Mouse (Mus musculus): Measurements from ENCODE around the gene Prdx5. TPM values are rescaled to one million over a fixed set of nuclear protein-coding genes. Genes with fewer than 3 reads are reported as not detected.
A peak's percentile ranks its signal among the peaks of the same experiment; 100 is the strongest.

Gene Prdx5
- polyA plus RNA-seq, 1 experiment from 2014 or later: 117 TPM

GRCm38 (mm10) chr19:6892512-6892911 is 17.4 kb downstream of the Prdx5 start:
- DNase-seq (ENCODE audit: low spot score) (no peak), ATAC-seq (replicated peaks; ENCODE audit: low FRiP score) (no peak)
- Histone ChIP-seq H3K9me3 (ENCODE audit: control insufficient read depth, low read length) (no peaks in the 10 kb centered on the region), H3K27ac (ENCODE audit: low read depth, low read length) (no peak overlapping the region), H3K9ac (ENCODE audit: low read depth, low read length) (no peak overlapping the region), H3K4me3 (ENCODE audit: low read depth, low read length) (no peak overlapping the region), H3K36me3 (ENCODE audit: control insufficient read depth, insufficient read depth, low read length) (no peaks in the 10 kb centered on the region), H3K27me3 (replicated peaks; ENCODE audit: control insufficient read depth, insufficient read depth, low read length) (no peaks in the 10 kb centered on the region), H3K4me1 (replicated peaks; ENCODE audit: control insufficient read depth, insufficient read depth, low read length) (no peaks in the 10 kb centered on the region), H3K4me2 (no peak overlapping the region)
- 53% methylated on average over 4 of the region's 4 CpGs for WGBS

- 77% methylated on average over 4 of the region's 4 CpGs for WGBS
- no peaks in the 10 kb centered on the region for H3K9me3 ChIP-seq (ENCODE audit: control insufficient read depth, low read length)
- H3K4me1 ChIP-seq (replicated peaks; ENCODE audit: control insufficient read depth, insufficient read depth, low read length): no peaks in the 10 kb centered on the region
- no peak overlapping the region for H3K4me2 ChIP-seq
- no peak overlapping the region for H3K4me3 ChIP-seq (ENCODE audit: low read depth, low read length)
- no peaks in the 10 kb centered on the region for H3K27me3 ChIP-seq (replicated peaks; ENCODE audit: control insufficient read depth, insufficient read depth, low read length)
- ATAC-seq (replicated peaks; ENCODE audit: low FRiP score) (no peak), DNase-seq (ENCODE audit: low spot score) (no peak)
- no peaks in the 10 kb centered on the region for H3K36me3 ChIP-seq (ENCODE audit: control insufficient read depth, insufficient read depth, low read length)
- H3K27ac ChIP-seq (ENCODE audit: low read depth, low read length): no peak overlapping the region
- no peak overlapping the region for H3K9ac ChIP-seq (ENCODE audit: low read depth, low read length)
Observed at GRCm38 (mm10) chr19:6877965-6878364, 31.9 kb downstream of the Prdx5 start.

- Histone ChIP-seq H3K27ac (ENCODE audit: low read depth, low read length) (no peak overlapping the region), H3K4me1 (replicated peaks; ENCODE audit: control insufficient read depth, insufficient read depth, low read length) (no peaks in the 10 kb centered on the region), H3K9me3 (ENCODE audit: control insufficient read depth, low read length) (no peaks in the 10 kb centered on the region), H3K9ac (ENCODE audit: low read depth, low read length) (no peak overlapping the region), H3K27me3 (replicated peaks; ENCODE audit: control insufficient read depth, insufficient read depth, low read length) (no peaks in the 10 kb centered on the region), H3K36me3 (ENCODE audit: control insufficient read depth, insufficient read depth, low read length) (no peaks in the 10 kb centered on the region), H3K4me3 (ENCODE audit: low read depth, low read length) (no peak overlapping the region), H3K4me2 (no peak overlapping the region)
- DNase-seq (ENCODE audit: low spot score) (no peak), ATAC-seq (replicated peaks; ENCODE audit: low FRiP score) (no peak)
Observed at GRCm38 (mm10) chr19:6876799-6877198, 33.1 kb downstream of the Prdx5 start.

- H3K4me3 ChIP-seq (ENCODE audit: low read depth, low read length): no peak overlapping the region
- H3K4me1 ChIP-seq (replicated peaks; ENCODE audit: control insufficient read depth, insufficient read depth, low read length): no peaks in the 10 kb centered on the region
- DNase-seq (ENCODE audit: low spot score) (no peak), ATAC-seq (replicated peaks; ENCODE audit: low FRiP score) (no peak)
- H3K9me3 ChIP-seq (ENCODE audit: control insufficient read depth, low read length): no peaks in the 10 kb centered on the region
- H3K4me2 ChIP-seq: no peak overlapping the region
- H3K27me3 ChIP-seq (replicated peaks; ENCODE audit: control insufficient read depth, insufficient read depth, low read length): no peaks in the 10 kb centered on the region
- H3K9ac ChIP-seq (ENCODE audit: low read depth, low read length): no peak overlapping the region
- H3K36me3 ChIP-seq (ENCODE audit: control insufficient read depth, insufficient read depth, low read length): no peaks in the 10 kb centered on the region
- WGBS: 74% methylated on average over 6 of the region's 6 CpGs
- H3K27ac ChIP-seq (ENCODE audit: low read depth, low read length): no peak overlapping the region
Observed at GRCm38 (mm10) chr19:6875834-6876233, 34.1 kb downstream of the Prdx5 start.

GRCm38 (mm10) chr19:6874257-6874656 is 35.6 kb downstream of the Prdx5 start:
- H3K27me3 ChIP-seq (replicated peaks; ENCODE audit: control insufficient read depth, insufficient read depth, low read length): no peaks in the 10 kb centered on the region
- no peak overlapping the region for H3K4me3 ChIP-seq (ENCODE audit: low read depth, low read length)
- WGBS: 47% methylated on average over 1 of the region's 1 CpGs
- H3K9ac ChIP-seq (ENCODE audit: low read depth, low read length): no peak overlapping the region
- H3K4me1 ChIP-seq (replicated peaks; ENCODE audit: control insufficient read depth, insufficient read depth, low read length): no peaks in the 10 kb centered on the region
- no peak for ATAC-seq (replicated peaks; ENCODE audit: low FRiP score)
- no peak overlapping the region for H3K27ac ChIP-seq (ENCODE audit: low read depth, low read length)
- no peaks in the 10 kb centered on the region for H3K9me3 ChIP-seq (ENCODE audit: control insufficient read depth, low read length)
- no peak for DNase-seq (ENCODE audit: low spot score)
- no peak overlapping the region for H3K4me2 ChIP-seq
- no peaks in the 10 kb centered on the region for H3K36me3 ChIP-seq (ENCODE audit: control insufficient read depth, insufficient read depth, low read length)

GRCm38 (mm10) chr19:6872701-6873100 is 37.2 kb downstream of the Prdx5 start:
- Histone ChIP-seq H3K9ac (ENCODE audit: low read depth, low read length) (no peak overlapping the region), H3K4me3 (ENCODE audit: low read depth, low read length) (no peak overlapping the region), H3K4me1 (replicated peaks; ENCODE audit: control insufficient read depth, insufficient read depth, low read length) (no peaks in the 10 kb centered on the region), H3K4me2 (no peak overlapping the region), H3K27me3 (replicated peaks; ENCODE audit: control insufficient read depth, insufficient read depth, low read length) (no peaks in the 10 kb centered on the region), H3K27ac (ENCODE audit: low read depth, low read length) (no peak overlapping the region), H3K36me3 (ENCODE audit: control insufficient read depth, insufficient read depth, low read length) (no peaks in the 10 kb centered on the region), H3K9me3 (ENCODE audit: control insufficient read depth, low read length) (no peaks in the 10 kb centered on the region)
- 63% methylated on average over 3 of the region's 3 CpGs for WGBS
- ATAC-seq (replicated peaks; ENCODE audit: low FRiP score): no peak
- no peak for DNase-seq (ENCODE audit: low spot score)

GRCm38 (mm10) chr19:6871574-6872271 is 38.2 kb downstream of the Prdx5 start:
- no peaks in the 10 kb centered on the region for H3K27me3 ChIP-seq (replicated peaks; ENCODE audit: control insufficient read depth, insufficient read depth, low read length)
- DNase-seq (ENCODE audit: low spot score): peak; percentile 36
- no peak overlapping the region for H3K4me3 ChIP-seq (ENCODE audit: low read depth, low read length)
- peak; percentile 60 for ATAC-seq (replicated peaks; ENCODE audit: low FRiP score)
- H3K4me2 ChIP-seq: peak overlapping the region; percentile 23; the same call in 1 of the 2 replicates
- H3K9ac ChIP-seq (ENCODE audit: low read depth, low read length): no peak overlapping the region
- WGBS: 57% methylated on average over 5 of the region's 5 CpGs
- H3K27ac ChIP-seq (ENCODE audit: low read depth, low read length): no peak overlapping the region
- H3K4me1 ChIP-seq (replicated peaks; ENCODE audit: control insufficient read depth, insufficient read depth, low read length): no peaks in the 10 kb centered on the region
- no peaks in the 10 kb centered on the region for H3K36me3 ChIP-seq (ENCODE audit: control insufficient read depth, insufficient read depth, low read length)
- H3K9me3 ChIP-seq (ENCODE audit: control insufficient read depth, low read length): no peaks in the 10 kb centered on the region

GRCm38 (mm10) chr19:6869355-6869754 is 40.6 kb downstream of the Prdx5 start:
- H3K27ac ChIP-seq (ENCODE audit: low read depth, low read length): peak overlapping the region; percentile 62; the same call in 1 of the 2 replicates
- H3K4me2 ChIP-seq: peak overlapping the region; percentile 74
- peak overlapping the region; percentile 37 for H3K4me3 ChIP-seq (ENCODE audit: low read depth, low read length)
- DNase-seq (ENCODE audit: low spot score) (peak; percentile 55), ATAC-seq (replicated peaks; ENCODE audit: low FRiP score) (peak; percentile 75)
- H3K9ac ChIP-seq (ENCODE audit: low read depth, low read length): peak overlapping the region; percentile 63
- H3K27me3 ChIP-seq (replicated peaks; ENCODE audit: control insufficient read depth, insufficient read depth, low read length): no peaks in the 10 kb centered on the region
- H3K4me1 ChIP-seq (replicated peaks; ENCODE audit: control insufficient read depth, insufficient read depth, low read length): no peaks in the 10 kb centered on the region
- 6% methylated on average over 5 of the region's 5 CpGs for WGBS
- H3K9me3 ChIP-seq (ENCODE audit: control insufficient read depth, low read length): no peaks in the 10 kb centered on the region
- H3K36me3 ChIP-seq (ENCODE audit: control insufficient read depth, insufficient read depth, low read length): no peaks in the 10 kb centered on the region

GRCm38 (mm10) chr19:6861451-6861850 is 48.5 kb downstream of the Prdx5 start:
- no peak overlapping the region for H3K4me3 ChIP-seq (ENCODE audit: low read depth, low read length)
- H3K36me3 ChIP-seq (ENCODE audit: control insufficient read depth, insufficient read depth, low read length): no peaks in the 10 kb centered on the region
- DNase-seq (ENCODE audit: low spot score) (no peak), ATAC-seq (replicated peaks; ENCODE audit: low FRiP score) (no peak)
- H3K4me1 ChIP-seq (replicated peaks; ENCODE audit: control insufficient read depth, insufficient read depth, low read length): peaks cover 7% of the 10 kb centered on the region
- H3K9ac ChIP-seq (ENCODE audit: low read depth, low read length): no peak overlapping the region
- no peak overlapping the region for H3K27ac ChIP-seq (ENCODE audit: low read depth, low read length)
- H3K9me3 ChIP-seq (ENCODE audit: control insufficient read depth, low read length): no peaks in the 10 kb centered on the region
- WGBS: 83% methylated on average over 4 of the region's 4 CpGs
- no peak overlapping the region for H3K4me2 ChIP-seq
- no peaks in the 10 kb centered on the region for H3K27me3 ChIP-seq (replicated peaks; ENCODE audit: control insufficient read depth, insufficient read depth, low read length)

All from liver, embryonic 11.5 days (tissue).